Mouse (Mus musculus) heart, adult 11 months (tissue): ENCODE data around the gene Pld4.

Experiments
- DNase-seq: peaks from one replicate; pipeline ENCODE4 v3.0.0; 2022

The Pld4 gene

GRCm38 (mm10) chr12:112760154-112760926 lies at the start of gene Pld4:
Gene Pld4 (plus strand): TSS chr12:112760655.
- peak; percentile 96 for DNase-seq

GRCm38 (mm10) chr12:112713984-112714383 lies 46.5 kb upstream of the Pld4 start:
- DNase-seq = peak; percentile 94

- DNase-seq = no peak
Observed at GRCm38 (mm10) chr12:112717140-112717539, 43.3 kb upstream of the Pld4 start.

- DNase-seq = no peak
Observed at GRCm38 (mm10) chr12:112718995-112719394, 41.5 kb upstream of the Pld4 start.

GRCm38 (mm10) chr12:112720216-112720615 lies 40.2 kb upstream of the Pld4 start, which contains the start of gene Cep170b:
Gene Cep170b (plus strand): TSS chr12:112720455.
- DNase-seq = no peak

- no peak for DNase-seq
Observed at GRCm38 (mm10) chr12:112720890-112721423, 39.5 kb upstream of the Pld4 start.

- peak; percentile 95 for DNase-seq
Observed at GRCm38 (mm10) chr12:112721424-112722239, 38.8 kb upstream of the Pld4 start.

GRCm38 (mm10) chr12:112722240-112723027 lies 38.0 kb upstream of the Pld4 start:
- DNase-seq = peak; percentile 95

- DNase-seq = peak; percentile 93
Observed at GRCm38 (mm10) chr12:112723028-112723330, 37.5 kb upstream of the Pld4 start.

- DNase-seq = no peak
Observed at GRCm38 (mm10) chr12:112723445-112723844, 37.0 kb upstream of the Pld4 start.

GRCm38 (mm10) chr12:112724077-112724805 lies 36.2 kb upstream of the Pld4 start:
- DNase-seq = peak; percentile 95

GRCm38 (mm10) chr12:112727801-112728200 lies 32.7 kb upstream of the Pld4 start:
- DNase-seq = no peak

- no peak for DNase-seq
Observed at GRCm38 (mm10) chr12:112730808-112731207, 29.6 kb upstream of the Pld4 start.

- DNase-seq = no peak
Observed at GRCm38 (mm10) chr12:112732591-112732990, 27.9 kb upstream of the Pld4 start.

- peak; percentile 78 for DNase-seq
Observed at GRCm38 (mm10) chr12:112734108-112734820, 26.2 kb upstream of the Pld4 start.

GRCm38 (mm10) chr12:112734881-112735655 lies 25.4 kb upstream of the Pld4 start:
- DNase-seq = peak; percentile 88

GRCm38 (mm10) chr12:112735896-112736635 lies 24.4 kb upstream of the Pld4 start:
- peak; percentile 73 for DNase-seq

- DNase-seq = peak; percentile 88
Observed at GRCm38 (mm10) chr12:112736636-112736925, 23.9 kb upstream of the Pld4 start.

GRCm38 (mm10) chr12:112737081-112737480 lies 23.4 kb upstream of the Pld4 start:
- DNase-seq = no peak

- peak; percentile 88 for DNase-seq
Observed at GRCm38 (mm10) chr12:112737761-112738160, 22.7 kb upstream of the Pld4 start.
